Mouse (Mus musculus) kidney, adult 11 months (tissue): ENCODE data around the gene Ankrd55.

Source experiments
- DNase-seq: peaks from one replicate; pipeline ENCODE4 v3.0.0; 2022

Ankrd55 gene

GRCm38 (mm10) chr13:112383941-112384659, 95.8 kb downstream of the Ankrd55 start:
- no peak for DNase-seq

DNA sequence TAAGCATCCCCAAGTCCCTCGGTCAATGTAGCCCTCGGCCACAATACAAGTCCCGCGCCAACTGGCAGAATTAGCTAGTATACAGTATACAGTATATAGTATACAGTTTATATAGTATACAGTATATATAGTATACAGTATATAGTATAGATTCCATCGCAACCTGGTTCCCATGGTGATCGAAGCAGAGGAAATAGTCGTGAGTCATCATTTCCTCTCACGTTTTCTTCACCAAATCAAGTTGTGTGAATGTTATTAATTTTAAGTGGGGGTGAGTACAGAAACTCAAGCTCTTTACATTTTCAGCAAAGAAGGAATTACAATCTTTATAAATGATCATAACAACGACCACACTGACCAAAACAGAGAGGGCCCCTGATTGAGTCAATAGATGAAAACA, 96.8 kb downstream of the Ankrd55 start:
- DNase-seq: no peak

- DNase-seq: no peak
Observed at GRCm38 (mm10) chr13:112386494-112387075, 98.3 kb downstream of the Ankrd55 start.

DNA sequence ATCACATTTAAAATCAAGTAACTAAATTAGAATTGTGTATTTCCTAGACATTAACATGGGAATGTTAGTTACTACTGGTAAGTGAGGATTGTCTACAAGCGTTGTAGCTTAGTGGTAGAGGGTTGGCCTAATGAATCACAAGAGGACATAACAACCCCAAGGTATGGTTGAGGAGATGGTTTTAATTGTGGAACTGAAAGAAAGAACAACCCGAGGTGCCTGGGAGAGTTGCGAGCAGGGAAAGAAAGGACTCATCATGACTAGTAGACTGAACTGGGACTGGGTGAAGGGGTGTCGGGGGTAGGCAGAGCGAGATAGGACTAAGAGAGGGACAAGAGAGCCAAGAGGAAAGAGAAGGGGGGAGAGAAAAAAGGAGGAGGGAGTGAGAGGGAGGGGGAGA, 99.0 kb downstream of the Ankrd55 start:
- DNase-seq: no peak

DNA sequence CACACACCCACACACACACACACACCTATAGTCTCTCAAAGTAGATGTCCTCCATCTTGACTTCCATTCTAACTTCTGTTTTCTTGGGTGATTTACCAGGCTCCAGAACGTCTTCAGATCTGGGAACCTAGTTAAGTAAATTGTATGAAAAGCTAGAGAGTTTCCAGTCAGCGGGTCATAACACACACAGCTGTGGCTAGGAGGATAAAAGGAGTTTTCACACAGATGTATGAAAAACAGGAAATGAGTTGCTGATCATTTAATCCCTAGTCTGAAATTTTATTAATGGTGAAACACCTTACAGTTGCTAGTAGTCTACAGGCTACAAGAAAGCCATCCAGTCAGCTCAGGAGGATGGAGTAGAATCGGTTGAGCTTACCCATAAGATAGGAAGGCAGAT, 99.9 kb downstream of the Ankrd55 start:
- DNase-seq: no peak

- no peak for DNase-seq
Observed at GRCm38 (mm10) chr13:112390206-112390605, 102.0 kb downstream of the Ankrd55 start.

GRCm38 (mm10) chr13:112391354-112391753, 103.1 kb downstream of the Ankrd55 start:
- DNase-seq: no peak

DNA sequence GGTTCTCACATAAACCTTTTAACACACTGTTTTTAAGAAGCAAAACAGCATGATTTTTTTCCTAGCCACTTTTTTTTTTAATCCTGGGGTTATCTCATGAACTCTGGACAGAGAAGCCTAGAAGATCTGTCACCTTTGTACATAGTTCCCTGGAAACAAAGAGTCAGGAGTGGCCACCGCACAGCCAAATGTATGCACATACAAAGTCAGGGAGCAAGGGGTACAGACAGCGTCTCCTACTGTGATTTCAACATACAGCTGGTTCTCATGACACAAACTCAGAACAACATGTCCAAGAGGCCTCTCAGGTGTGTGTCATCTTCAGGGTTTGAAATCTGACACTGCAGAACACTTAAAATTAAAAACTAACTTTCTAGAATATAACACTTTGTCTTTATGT, 105.1 kb downstream of the Ankrd55 start:
- no peak for DNase-seq

GRCm38 (mm10) chr13:112394271-112394670, 106.0 kb downstream of the Ankrd55 start:
- DNase-seq: no peak

GRCm38 (mm10) chr13:112404723-112405122, 116.5 kb downstream of the Ankrd55 start:
- peak; percentile 21 for DNase-seq

DNA sequence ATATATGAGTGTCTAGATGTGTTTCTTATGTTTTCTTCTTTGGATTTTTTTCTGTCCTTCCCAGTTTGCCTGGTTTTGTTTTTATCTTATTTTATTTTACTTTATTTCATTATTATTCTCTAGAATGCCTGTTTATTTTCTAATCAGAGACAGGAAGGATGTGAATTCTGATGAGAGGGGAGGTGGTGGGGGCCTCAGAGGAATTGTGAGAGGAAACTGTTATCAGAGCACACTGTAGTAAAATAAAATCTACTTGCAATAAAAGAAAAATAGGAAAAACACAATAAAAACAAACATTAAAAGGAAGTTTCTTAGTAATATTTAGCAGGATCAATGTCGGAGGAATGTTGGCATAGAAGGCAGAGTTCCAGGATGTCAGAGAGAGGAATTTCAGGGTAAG, 116.9 kb downstream of the Ankrd55 start:
- no peak for DNase-seq

GRCm38 (mm10) chr13:112406618-112407017, 118.4 kb downstream of the Ankrd55 start:
- DNase-seq: no peak

GRCm38 (mm10) chr13:112407181-112407700, 119.0 kb downstream of the Ankrd55 start:
- no peak for DNase-seq

GRCm38 (mm10) chr13:112407776-112408490, 119.7 kb downstream of the Ankrd55 start:
- no peak for DNase-seq

- no peak for DNase-seq
Observed at GRCm38 (mm10) chr13:112408701-112409100, 120.5 kb downstream of the Ankrd55 start.

DNA sequence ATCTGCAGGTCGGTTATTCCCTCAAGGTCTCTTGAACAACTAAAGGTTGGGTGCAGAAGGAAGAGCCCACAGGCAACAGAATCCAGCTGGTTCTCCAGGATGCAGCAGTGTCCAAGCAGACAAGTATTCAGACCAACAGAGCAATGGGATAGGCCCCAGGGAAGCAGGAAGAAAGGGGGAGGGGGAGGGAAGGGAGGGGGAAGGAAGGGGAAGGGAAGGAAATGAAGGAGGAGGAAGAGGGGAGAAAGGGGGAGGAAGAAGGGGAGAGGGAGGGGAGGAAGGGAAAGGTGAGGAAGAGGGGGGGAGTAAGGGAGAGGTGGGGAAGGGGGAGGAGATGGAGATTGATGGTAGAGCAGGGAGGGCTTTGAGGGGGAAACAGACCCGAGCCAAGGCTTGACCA, 121.1 kb downstream of the Ankrd55 start:
- DNase-seq: no peak

GRCm38 (mm10) chr13:112409851-112410250, 121.6 kb downstream of the Ankrd55 start:
- DNase-seq: no peak

- DNase-seq: no peak
Observed at GRCm38 (mm10) chr13:112410461-112410860, 122.2 kb downstream of the Ankrd55 start.

DNA sequence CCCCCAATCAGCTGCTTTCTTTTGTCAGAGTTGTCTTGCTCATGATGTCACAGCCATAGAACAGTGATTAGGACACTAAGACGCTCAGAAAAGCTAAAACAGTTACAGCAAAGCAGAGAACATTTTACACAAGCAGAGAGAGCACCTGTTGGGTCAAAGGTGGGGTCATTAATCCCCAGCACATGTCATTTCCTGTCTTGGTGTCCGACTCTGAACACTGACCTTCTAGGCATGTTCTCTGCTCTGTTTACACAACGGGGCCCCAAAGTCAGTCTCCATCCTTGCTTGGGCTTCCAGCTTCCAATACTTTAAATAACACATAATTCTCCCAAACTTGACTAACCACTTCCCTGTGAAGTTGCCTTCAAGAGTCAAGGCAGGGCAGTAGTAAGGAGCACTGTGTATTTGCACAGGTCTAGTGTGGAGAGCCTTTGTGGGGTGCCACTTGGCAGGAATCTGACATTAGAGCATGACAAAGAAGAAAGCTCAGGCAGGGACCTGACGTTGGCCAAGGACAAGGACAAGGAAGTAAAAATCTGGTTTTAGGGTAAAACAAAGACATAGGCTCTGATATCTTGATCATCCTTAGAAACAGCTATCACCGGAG, 123.1 kb downstream of the Ankrd55 start:
- DNase-seq: no peak

GRCm38 (mm10) chr13:112412251-112412650, 124.0 kb downstream of the Ankrd55 start:
- no peak for DNase-seq

DNA sequence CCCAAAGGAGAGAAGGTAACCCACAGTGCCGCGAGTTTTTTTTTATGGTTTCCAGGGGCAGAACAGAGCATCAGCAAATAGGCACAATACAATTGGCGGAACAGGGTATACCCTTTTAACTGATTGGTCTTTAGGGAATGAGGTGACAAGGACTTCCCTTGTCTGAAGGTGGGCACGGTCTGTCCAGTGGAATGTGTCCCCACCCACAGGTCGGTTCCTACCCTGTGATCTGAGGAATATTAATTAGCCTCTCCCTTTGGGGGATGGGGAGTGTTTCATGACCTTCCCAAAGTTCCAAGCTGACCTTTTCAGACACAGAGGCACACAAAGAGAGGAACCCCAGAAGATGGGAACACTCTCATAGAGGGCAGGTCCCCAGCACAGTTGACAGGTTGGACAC, 124.6 kb downstream of the Ankrd55 start:
- no peak for DNase-seq

DNA sequence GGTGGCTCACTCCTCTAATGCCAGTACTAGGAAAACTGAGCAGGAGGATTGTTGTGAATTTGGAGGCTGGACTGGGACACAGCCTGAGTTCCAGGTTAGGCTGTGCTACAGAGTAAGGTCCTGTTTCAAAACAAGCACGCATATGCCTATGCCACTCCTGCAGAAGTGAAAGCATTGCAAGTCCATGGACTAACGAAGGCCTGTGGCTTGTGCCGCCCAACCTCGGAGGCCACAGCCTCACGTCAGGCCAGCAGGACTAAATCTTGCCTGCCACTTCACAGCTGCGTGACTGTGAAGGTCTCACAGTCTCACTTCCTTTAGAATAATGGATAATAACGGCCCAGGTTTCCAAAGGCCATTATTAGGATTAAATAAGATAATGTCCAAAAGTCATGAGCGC, 125.4 kb downstream of the Ankrd55 start:
- no peak for DNase-seq

GRCm38 (mm10) chr13:112415896-112416295, 127.6 kb downstream of the Ankrd55 start:
- no peak for DNase-seq
